Mouse (Mus musculus) frontal cortex, postnatal 10 days (tissue): ENCODE data around the gene Pxk.
"Not testable (repeated sequence)": the region's sequence is repeated elsewhere in the genome, so short reads cannot be mapped to it uniquely, and the experiment has no call there.

Experiments
- DNase-seq, 2 experiments: peaks; one replicate each; pipeline ENCODE4 v3.0.0; 2022; ENCODE audit warnings: low spot score in 2 of 2, mixed read lengths in 1 of 2

Pxk gene

DNA sequence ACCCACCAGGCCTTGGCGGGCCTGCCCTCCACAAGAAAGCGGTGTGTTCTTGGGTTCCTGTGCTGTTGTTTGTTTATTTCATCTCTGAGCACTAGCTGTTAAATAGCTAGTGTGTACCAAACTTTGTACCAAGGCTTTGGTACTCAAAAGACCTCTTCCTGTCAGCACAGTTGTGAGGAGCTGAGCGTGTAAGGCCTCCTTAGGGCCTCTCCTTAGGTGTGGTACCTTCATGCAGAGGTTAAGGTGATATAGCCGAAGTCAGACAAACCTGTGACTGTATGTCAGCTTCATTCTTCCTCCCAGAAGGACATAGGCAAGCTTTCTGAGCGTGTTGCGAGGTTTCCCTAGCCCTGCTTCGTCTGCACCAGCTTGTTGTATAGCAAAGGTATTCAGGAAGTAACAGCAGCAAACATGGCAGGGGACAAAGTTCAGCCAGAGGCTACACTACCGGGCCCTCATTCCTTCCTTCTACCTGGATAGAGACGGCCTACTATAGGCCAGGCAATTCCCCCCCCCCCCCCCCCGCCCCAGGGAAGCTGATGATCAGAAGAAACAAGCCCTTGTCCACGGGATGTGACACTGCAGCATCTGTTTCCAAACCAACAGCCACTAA lies 48.7 kb downstream of the Pxk start:
- DNase-seq, result no peak

GRCm38 (mm10) chr14:8148842-8149241 lies 50.8 kb downstream of the Pxk start:
- DNase-seq, result no peak

- no peak for DNase-seq
These were observed 53.7 kb downstream of the Pxk start for GRCm38 (mm10) chr14:8151757-8152156.

DNA sequence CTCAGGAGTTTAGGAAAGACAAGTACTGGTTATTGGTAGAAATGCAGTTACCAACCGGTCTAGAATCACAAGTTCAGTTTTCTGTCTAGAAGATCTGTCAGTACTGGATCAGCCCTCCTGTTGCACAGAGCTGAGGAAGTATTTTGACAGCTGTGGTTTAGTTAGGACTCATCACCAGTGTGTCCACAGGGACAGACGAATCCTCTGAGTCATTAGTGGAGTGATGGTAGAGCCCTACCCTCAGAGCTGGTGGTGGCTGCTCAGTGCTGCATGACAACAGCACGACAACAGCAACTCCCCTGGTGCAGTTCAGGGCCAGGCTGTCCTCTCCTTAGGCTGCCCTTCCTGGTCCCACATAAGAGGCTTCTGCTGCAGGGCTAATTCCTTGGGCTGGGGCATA lies 56.1 kb downstream of the Pxk start:
- no peak for DNase-seq

DNA sequence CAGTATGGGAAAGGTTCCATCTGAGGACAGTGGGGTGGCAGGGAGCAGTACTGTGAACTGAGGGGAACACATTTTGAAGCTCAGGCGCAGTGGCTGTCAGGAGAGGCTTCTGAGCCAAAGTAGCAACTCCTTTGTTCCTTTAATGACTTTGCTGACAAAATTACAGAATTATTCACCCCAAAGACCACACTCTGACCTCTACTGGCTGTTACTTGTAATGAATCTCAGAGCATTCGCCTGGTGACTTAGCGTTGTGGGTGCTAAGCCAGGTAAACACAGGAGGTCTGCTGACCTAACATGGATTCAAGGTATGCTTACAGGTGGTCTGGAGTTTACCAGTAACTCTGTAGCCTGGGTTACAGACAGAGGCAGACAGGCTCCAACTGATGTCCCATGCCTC lies 58.9 kb downstream of the Pxk start:
- no peak for DNase-seq

DNA sequence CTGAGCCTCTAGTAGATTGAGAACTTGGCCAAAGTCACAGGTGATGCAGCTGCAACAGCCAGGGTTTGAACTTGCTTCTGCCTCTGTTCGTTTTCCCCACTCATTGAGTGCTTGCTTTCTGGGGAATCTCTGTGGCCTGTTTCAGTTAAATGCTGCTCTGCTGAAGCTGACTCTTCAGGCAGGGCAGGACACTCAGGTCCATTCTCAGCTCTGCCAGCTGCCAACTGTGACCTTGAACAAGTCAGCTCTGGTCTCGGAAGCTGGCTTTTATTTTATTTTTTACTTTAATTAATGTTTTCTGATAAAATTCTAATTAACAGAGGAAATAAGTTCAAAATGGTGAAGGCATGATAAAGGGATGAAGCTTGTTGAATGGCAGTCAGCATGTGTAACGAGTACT lies 60.7 kb downstream of the Pxk start:
- DNase-seq, result no peak

DNA sequence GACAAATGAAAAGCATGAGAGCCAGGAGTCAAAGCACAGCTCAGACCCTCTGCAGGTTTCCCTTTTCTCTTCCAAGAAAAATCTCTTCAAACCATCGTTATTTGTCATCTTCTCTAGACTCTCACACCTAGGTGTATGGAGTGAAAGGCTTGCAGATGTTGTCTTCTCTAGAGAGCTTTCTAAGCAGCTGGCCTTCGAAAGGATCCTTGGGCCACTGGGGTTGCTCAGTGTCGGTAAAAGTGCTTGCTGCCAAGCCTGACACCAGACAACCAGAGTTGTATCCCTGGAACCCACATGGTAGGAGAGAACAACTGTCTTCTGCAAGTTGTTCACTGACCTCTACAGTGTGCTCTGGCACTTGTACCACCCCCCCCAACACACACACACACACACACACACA lies 61.1 kb downstream of the Pxk start:
- no peak for DNase-seq

GRCm38 (mm10) chr14:8161777-8162176 lies 63.8 kb downstream of the Pxk start:
- DNase-seq, result no peak

- no peak for DNase-seq
These were observed 66.5 kb downstream of the Pxk start for GRCm38 (mm10) chr14:8164463-8164862.

DNA sequence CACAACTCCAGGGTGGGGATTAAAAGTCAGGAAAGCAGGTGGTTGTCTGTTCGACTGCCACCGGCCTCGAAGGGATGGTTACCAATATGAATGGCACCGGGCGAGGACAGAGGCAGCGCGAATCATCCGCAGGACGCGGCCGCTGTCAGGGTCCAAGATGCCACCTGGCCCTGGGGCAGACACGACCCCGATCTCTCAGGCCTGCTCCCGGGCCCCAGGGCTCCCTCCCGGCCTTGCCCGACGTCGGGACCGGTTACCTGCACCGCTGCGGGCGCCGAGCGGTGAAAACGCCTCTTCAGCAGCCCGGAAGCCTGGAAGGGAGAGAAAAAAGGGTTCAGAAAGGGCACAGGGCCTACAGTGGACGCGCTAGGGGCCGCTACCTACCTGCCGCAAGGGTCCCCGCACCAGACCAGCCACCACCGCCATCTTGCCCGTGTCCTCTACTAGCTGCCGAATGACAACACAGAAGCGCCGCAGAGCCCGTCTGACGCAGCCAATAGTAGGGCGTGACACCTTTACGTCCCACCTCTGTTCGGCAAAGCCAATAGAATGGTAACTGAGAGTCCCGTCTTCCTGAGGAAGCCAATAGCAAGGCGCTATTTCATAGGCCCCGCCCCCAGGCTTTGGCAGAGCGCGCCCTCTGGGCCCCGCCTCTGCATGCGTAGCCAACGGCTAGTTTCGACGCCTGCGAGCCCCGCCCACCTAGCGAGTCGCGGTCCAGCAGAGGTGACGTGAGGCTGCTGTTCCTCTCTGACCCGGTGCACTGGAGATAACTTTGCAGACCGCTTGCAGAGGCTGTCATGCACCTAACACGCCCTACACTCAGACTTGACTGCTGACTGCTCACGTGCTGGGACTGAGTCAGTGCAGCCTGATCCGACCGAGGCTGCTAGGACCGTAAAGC lies 74.7 kb downstream of the Pxk start, which contains the start of gene Pdhb:
Gene Pdhb (minus strand): TSS at position 519 of the 904 bp plus-strand sequence.
- DNase-seq, result peak; percentile 99

DNA sequence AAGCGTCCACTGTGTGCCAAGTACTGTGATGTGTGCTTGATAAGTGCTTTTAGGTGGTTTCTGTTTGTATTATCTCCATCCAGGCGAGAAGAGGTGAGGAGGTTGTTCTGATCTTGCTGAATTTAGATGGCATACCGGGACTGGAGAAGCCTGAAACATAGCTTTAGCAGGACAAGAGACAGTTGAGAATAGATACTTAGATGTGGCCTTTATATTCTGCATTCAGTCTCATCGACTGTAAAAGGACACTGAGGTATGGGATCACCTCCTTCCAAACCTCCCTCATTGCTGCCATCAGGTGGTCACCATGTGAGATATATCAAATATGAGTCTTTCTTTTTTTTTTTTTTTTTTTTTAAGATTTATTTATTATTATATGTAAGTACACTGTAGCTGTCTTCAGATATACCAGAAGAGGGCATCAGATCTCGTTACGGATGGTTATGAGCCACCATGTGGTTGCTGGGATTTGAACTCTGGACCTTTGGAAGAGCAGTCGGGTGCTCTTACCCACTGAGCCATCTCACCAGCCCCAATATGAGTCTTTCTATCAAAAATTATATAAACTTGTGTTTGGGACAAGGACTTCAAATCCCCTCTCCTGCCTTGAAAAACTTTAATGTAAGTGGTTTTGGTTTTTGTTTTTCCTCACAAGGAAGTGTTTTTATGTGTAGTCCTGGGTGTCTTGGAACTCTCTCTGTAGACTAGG lies 75.7 kb downstream of the Pxk start:
- not testable (repeated sequence) for DNase-seq

DNA sequence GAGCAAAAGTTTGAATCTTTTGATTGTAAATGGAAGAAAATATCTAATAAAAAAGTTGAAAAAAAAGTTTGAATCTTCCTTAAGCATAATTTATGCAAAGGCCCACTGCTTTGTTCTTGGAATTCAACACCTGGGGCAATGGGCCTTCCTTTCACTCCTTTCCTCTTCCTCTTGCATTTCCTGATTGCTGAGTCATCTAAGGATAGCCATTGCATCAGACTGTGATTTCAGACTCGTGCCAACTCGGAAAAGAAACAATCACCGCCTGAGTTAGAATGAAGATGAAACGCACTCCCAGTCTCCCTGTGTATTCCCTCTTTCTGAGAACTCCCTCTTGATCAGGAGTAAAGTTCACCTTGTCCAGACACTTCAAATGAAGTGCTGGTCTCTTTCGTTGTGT lies 76.6 kb downstream of the Pxk start:
- no peak for DNase-seq

DNA sequence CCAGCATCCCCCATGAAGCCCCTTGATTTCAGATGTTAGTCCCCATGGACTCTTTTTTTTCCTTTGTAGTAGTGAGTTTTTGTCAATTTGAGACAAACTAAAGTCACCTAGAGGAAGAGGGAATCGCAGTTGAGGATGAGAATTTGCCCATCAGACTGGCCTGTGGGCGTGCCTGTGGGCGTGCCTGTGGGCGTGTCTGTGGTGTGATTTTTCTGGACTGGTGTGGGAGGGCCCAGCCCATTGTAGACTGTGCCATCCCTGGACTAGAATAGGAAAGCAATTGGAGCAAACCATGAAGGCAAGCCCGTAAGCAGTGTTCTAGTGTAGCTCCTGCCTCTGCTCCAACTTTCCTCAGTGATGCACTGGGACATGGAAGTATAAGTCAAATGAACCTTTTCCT lies 78.2 kb downstream of the Pxk start:
- DNase-seq, result no peak

- DNase-seq, result no peak
These were observed 82.5 kb downstream of the Pxk start for GRCm38 (mm10) chr14:8180371-8181035.

DNA sequence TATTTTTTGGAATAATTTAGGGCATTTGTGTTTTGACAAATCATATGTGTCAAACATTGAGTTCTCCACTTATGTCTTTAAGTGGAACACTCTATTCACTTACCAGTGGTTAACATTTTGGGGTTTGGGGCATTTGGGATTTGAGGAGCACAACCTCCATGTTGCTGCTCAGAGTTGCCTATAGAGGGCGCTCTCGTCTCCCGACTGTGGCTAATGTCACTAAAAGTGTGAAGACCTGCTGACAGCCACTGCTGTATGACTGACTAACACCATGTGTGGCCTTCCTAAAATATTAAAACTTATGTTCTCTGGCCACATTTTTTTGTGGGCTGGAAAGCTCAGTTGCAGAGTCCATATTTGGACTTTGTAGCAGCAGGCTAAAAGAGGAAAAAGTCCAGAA lies 85.3 kb downstream of the Pxk start:
- no peak for DNase-seq

GRCm38 (mm10) chr14:8186278-8187045 lies 88.5 kb downstream of the Pxk start:
- peak in 1 of 2 experiments; percentile 34 for DNase-seq

DNA sequence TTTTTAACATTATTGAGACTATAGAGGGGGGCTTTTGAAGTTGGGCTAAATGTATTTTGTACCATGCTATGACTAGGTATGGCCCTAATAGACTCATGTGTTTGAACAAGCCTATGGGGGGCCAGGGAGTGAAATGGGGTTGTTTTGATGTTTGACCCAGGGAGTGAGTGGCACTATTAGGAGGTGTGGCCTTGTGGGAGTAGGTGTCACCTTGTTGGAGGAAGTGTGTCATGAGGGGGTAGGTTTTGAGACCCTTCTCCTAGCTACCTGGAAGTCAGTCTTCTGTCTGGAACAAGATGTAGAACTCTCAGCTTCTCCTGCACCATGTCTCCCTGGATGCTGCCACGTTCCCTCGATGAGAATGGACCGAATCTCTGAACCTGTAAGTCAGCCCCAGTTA lies 92.5 kb downstream of the Pxk start:
- DNase-seq, result no peak

DNA sequence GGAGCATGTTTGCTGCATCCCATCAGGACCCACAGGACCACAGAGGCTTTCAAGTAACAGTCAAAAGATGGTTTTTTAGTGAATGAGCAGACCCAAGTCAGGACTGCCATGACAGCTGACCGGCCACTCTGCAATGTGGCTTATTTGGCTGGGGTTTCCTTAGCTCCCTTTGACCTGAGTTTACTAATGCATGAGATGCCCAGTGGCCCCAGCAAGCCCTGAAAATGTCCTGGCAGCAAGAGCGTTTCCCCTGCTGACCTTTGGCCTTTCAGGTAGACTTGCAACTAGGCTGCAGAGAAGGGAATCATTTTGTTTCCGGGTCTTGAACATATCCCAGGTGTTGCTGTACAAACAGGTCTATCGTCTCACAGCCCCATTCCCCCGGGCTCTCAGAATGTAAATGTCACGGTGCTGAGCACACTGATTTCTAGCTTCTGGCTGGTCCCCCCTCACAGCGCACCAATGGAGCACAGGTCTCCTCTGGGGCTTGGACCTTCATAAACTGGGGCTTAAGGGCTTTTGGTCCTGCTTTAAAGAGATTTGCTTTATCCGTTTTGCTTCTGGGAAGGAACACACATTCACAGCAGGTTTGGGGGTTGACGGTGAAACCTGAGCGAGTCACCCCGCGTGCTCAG lies 93.4 kb downstream of the Pxk start:
- DNase-seq, result no peak

DNA sequence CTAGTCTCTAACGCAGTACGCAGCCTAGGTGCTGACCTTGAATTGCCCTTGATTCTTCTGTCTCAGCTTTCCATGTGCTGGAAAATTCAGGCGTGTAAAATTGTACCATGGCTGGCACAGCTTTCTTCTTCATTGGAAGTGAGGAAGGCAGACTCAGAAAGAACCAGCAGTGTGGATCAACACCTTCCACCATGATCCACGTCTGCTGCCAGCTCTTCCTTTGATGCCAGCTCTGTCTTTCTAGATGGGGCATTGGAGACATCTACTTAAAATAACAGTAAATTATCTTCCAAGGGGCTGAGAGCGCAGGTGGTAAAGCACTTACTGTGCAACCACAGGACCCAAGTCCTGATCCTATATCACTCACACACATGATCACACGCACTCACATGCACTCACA lies 94.7 kb downstream of the Pxk start:
- no peak for DNase-seq

DNA sequence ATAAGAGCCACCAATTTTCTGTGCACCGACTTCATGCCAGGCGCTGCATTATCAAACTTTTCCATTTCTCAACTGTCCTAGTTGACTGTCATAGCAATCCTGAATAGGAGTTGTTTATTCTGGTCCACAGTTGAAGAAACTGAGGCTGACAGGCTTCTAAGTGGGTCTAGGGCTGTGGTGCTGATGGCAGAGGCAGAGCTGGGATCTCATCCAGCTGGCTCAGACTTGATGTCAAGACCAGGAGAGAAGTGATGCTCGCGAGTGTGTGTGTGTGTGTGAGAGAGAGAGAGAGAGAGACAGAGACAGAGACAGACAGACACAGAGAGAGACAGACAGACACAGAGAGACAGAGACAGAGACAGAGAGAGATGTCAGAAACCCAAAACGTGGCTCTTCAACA lies 102.8 kb downstream of the Pxk start:
- DNase-seq, result no peak

DNA sequence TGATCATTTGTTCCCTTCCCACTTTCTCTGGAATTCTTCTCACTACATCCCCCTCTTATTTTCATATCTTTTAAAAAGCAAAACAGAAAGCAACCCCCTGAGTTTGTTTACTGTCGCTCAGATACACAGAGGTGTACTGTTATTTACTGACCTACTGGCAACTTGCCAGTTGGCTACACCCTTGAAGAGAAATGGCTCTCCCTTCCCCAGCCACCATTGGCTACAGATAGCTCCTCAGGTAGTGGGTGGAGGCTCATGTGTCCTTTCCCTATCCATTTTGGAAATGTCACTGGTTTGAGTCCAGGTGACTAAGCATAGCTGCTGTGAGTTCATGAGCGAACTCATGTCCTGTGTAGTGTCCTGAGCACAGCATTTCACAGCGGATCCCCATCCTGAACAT lies 103.7 kb downstream of the Pxk start:
- no peak for DNase-seq
